Mouse (Mus musculus) adrenal gland, postnatal 0 days (tissue): ENCODE results near the gene 2510039O18Rik. TPM values are rescaled to one million over a fixed set of nuclear protein-coding genes. Genes with fewer than 3 reads are reported as not detected.

ENCODE experiments used
- polyA plus RNA-seq: library from polyadenylated mRNA; unstranded; fragments of >200 nt; fragmentation: Nextera tagmentation; extraction: Ambion mirVana; gene quantifications from 2 replicates; pipeline ENCODE4 v1.2.1, GENCODE M21; 2015

Gene 2510039O18Rik
- polyA plus RNA-seq, result 17.3 and 22.2 TPM in 2 replicates

GRCm38 (mm10) chr4:147940576-147941044 lies at the start of gene 2510039O18Rik:
TSS of gene 2510039O18Rik (plus strand) at chr4:147940895.

GRCm38 (mm10) chr4:147904313-147905089 lies 36.2 kb upstream of the 2510039O18Rik start, which contains the start of gene Mfn2:
TSS of gene Mfn2 (minus strand) at chr4:147904704.

GRCm38 (mm10) chr4:147936331-147936954 lies 4.3 kb upstream of the 2510039O18Rik start, which contains the start of gene Plod1:
TSS of gene Plod1 (minus strand) at chr4:147936767.

GRCm38 (mm10) chr4:147985205-147986132 lies 44.8 kb downstream of the 2510039O18Rik start, which contains the start of gene Nppb:
TSS of gene Nppb (plus strand) at chr4:147985788.

Other genes with a start within 250 kb of the 2510039O18Rik start
- gene Zfp534, start 238.3 kb upstream of the 2510039O18Rik start, polyA plus RNA-seq, result not detected in 2 replicates
- gene Zfp984, start 131.1 kb upstream of the 2510039O18Rik start, polyA plus RNA-seq, result 10.7 and 13.2 TPM in 2 replicates
- 12.8 and 17.3 TPM in 2 replicates for gene Zfp933, start 92.5 kb upstream of the 2510039O18Rik start, polyA plus RNA-seq
- 18.8 and 39.0 TPM in 2 replicates for gene Miip, start 72.1 kb upstream of the 2510039O18Rik start, polyA plus RNA-seq
- gene Fv1, start 71.9 kb upstream of the 2510039O18Rik start, polyA plus RNA-seq, result 2.7 and 3.0 TPM in 2 replicates
- gene Mfn2, start 36.2 kb upstream of the 2510039O18Rik start, polyA plus RNA-seq, result 30.0 and 49.6 TPM in 2 replicates
- gene Plod1, start 4.1 kb upstream of the 2510039O18Rik start, polyA plus RNA-seq, result 45.3 and 47.3 TPM in 2 replicates
- gene Nppb, start 44.9 kb downstream of the 2510039O18Rik start, polyA plus RNA-seq, result 0.88 and 1.6 TPM in 2 replicates
- 0.39 and 2.7 TPM in 2 replicates for gene Nppa, start 59.8 kb downstream of the 2510039O18Rik start, polyA plus RNA-seq
- gene Clcn6, start 97.9 kb downstream of the 2510039O18Rik start, polyA plus RNA-seq, result 4.3 and 6.7 TPM in 2 replicates
- gene Mthfr, start 98.2 kb downstream of the 2510039O18Rik start, polyA plus RNA-seq, result 12.0 and 13.9 TPM in 2 replicates
- 37.2 and 77.1 TPM in 2 replicates for gene Agtrap, start 147.1 kb downstream of the 2510039O18Rik start, polyA plus RNA-seq
- gene Mad2l2, start 189.5 kb downstream of the 2510039O18Rik start, polyA plus RNA-seq, result 38.8 and 43.4 TPM in 2 replicates
- gene Draxin, start 189.8 kb downstream of the 2510039O18Rik start, polyA plus RNA-seq, result 0.18 and 0.33 TPM in 2 replicates
- gene Fbxo6, start 211.2 kb downstream of the 2510039O18Rik start, polyA plus RNA-seq, result 42.3 and 61.0 TPM in 2 replicates
- gene Fbxo44, start 219.6 kb downstream of the 2510039O18Rik start, polyA plus RNA-seq, result 12.8 and 14.7 TPM in 2 replicates
- 2.8 and 3.3 TPM in 2 replicates for gene Fbxo2, start 219.7 kb downstream of the 2510039O18Rik start, polyA plus RNA-seq